Mouse (Mus musculus) stomach, embryonic 14.5 days (tissue): Measurements from ENCODE around the gene Clec2l. TPM values are rescaled to one million over a fixed set of nuclear protein-coding genes. Genes with fewer than 3 reads are reported as not detected.
A peak's percentile ranks its signal among the peaks of the same experiment; 100 is the strongest.

Source experiments
- ATAC-seq: fragments of 200-750 bp; cut with Nextera tagmentation; 2 replicates; pipeline ENCODE4 v1.8.0; 2017; ENCODE audit warnings: low read depth, moderate TSS enrichment; ENCODE audit not compliant: insufficient number of reproducible peaks, insufficient read depth, low FRiP score
- H3K27ac ChIP-seq: fragments of 300-500 bp; sonication (generic); 2 replicates; pipeline ENCODE4 v1.5.1; 2014; ENCODE audit warnings: mild to moderate bottlenecking, low read length, moderate library complexity, mixed read lengths
- H3K27me3 ChIP-seq: fragments of 300-500 bp; sonication (generic); 2 replicates; pipeline ENCODE4 v1.6.1; 2014; ENCODE audit warnings: low read length, control low read depth, mixed read lengths; ENCODE audit not compliant: control insufficient read depth, insufficient read depth
- H3K36me3 ChIP-seq: fragments of 300-500 bp; sonication (generic); 2 replicates; pipeline ENCODE4 v1.6.1; 2014; ENCODE audit warnings: mild to moderate bottlenecking, control low read depth, low read length, moderate library complexity, mixed read lengths; ENCODE audit not compliant: control insufficient read depth, insufficient read depth
- H3K4me1 ChIP-seq: fragments of 300-500 bp; sonication (generic); 2 replicates; pipeline ENCODE4 v1.6.1; 2014; ENCODE audit warnings: low read length, control low read depth, mixed read lengths; ENCODE audit not compliant: control insufficient read depth, insufficient read depth
- H3K4me2 ChIP-seq: fragments of 300-500 bp; sonication (generic); replicated peaks from 2 replicates; pipeline ENCODE4 v1.6.1; 2014; ENCODE audit warnings: low read depth, low read length, control low read depth
- H3K4me3 ChIP-seq: fragments of 300-500 bp; sonication (generic); 2 replicates; pipeline ENCODE4 v1.5.1; 2014; ENCODE audit warnings: low read depth, low read length, control low read depth
- H3K9ac ChIP-seq: fragments of 300-500 bp; sonication (generic); replicated peaks from 2 replicates; pipeline ENCODE4 v1.6.1; 2014; ENCODE audit warnings: low read depth, mild to moderate bottlenecking, control low read depth, low read length, moderate library complexity, mixed read lengths
- H3K9me3 ChIP-seq: fragments of 300-500 bp; sonication (generic); 2 replicates; pipeline ENCODE4 v1.6.1; 2016; ENCODE audit warnings: low read depth, low read length, control low read depth; ENCODE audit not compliant: control insufficient read depth
- WGBS: fragments of 180-500 bp; shearing (Covaris S2); extraction: QIAGEN DNeasy Blood & Tissue Kit; methylation state at CpG from one replicate; pipeline ENCODE4 v1.1.7; 2014; 5-methylcytosine and 5-hydroxymethylcytosine counted together
- polyA plus RNA-seq: library from polyadenylated mRNA; unstranded; fragments of >200 nt; fragmentation: Nextera tagmentation; extraction: Ambion mirVana; gene quantifications from 2 replicates; pipeline ENCODE4 v1.2.1, GENCODE M21; 2014

The Clec2l gene
- polyA plus RNA-seq, 1 experiment from 2014 or later = 1.9 TPM

DNA sequence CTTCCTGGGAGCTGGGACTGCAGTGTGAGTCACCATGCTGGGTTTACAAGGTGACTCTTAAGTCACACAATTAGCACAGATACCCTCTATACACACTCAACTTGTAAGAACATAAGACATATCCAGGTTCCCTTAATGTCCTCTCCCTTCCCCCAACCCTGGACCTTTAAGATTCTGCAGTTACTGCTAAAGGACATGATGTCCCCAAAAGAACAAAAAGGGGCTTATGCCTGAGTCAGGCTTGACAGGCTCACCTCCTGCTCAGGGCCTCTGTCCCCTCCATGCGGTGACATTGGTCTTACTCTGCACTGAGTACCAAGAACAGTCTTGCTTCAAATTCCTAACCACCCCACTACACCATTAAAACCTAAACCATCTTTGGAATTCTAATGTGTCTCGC, 30.0 kb upstream of the Clec2l start:
- H3K36me3 ChIP-seq = no peaks in the 10 kb centered on the region
- ATAC-seq = no peak
- peaks cover 14% of the 10 kb centered on the region; the same call in 1 of the 2 replicates for H3K4me1 ChIP-seq
- H3K9ac ChIP-seq = no peak overlapping the region
- 95% methylated on average over 2 of the region's 2 CpGs for WGBS
- peaks cover 34% of the 10 kb centered on the region for H3K27me3 ChIP-seq
- no peaks in the 10 kb centered on the region for H3K9me3 ChIP-seq
- H3K4me2 ChIP-seq = no peak overlapping the region
- no peak overlapping the region for H3K27ac ChIP-seq
- no peak overlapping the region for H3K4me3 ChIP-seq

DNA sequence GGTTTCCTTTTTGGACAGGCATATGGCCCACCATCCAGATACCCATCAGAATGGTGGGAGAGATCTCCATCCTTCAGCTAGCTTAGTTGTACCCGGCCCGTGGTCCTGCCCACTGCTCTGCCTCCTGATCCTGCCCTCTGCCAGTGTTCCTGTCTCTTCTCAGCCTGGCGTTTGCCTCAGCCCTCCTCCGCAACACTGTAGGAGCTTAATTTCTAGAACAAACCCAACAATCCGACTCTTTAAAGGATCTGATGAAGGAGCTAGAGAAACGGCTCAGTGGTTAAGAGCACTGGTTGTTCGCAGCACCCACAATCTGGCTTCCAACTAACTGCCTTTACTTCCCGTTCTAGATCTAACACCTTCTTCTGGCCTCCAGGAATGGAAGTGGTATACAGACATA, 28.4 kb upstream of the Clec2l start:
- Histone ChIP-seq H3K4me3 (no peak overlapping the region), H3K27me3 (peaks cover 45% of the 10 kb centered on the region)

DNA sequence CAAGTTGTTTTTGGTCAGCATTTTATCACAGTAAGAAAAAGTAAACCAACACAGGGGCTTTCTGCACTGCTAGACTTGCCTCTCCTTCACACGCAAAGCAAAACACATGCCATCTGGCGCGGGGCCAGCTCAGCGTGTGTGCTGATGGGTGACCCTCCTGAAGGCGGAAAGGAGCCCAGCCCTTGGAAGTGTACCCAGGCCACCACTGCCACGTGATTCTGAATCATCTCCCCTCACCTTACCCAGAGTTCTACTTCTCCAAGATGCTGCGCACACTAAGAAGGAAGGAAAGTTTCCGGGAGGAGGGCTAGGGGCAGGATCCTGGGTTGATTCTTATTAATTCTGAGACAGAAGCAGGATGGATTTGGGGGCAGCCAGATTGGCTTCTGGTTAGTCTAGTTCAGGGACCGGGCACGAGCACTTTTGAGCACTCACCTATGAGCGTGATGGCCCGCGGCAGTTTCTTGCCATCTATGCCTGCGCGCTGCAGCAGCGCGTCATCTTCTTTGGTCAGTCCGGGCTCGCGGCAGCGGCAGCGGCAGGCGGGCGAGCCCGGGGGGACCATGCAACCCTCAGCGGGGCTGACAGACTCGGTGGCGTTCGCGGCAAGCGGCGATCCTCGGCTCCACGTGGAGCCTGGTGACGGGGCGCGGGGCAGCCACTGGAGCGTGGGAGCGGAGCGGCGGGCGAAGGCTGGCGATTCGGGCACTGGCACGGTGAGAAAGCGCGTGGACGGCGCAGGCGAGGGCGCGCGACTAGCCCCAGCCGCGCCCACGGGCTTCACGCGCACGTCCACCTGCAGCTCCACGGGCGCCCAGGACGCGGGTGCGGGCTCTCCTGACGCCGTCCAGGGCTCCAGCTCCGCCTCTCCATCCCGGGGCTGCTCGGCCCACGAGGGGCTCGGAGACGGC, 26.7 kb upstream of the Clec2l start:
- WGBS = 2% methylated on average over 68 of the region's 72 CpGs
- no peaks in the 10 kb centered on the region for H3K36me3 ChIP-seq
- no peaks in the 10 kb centered on the region for H3K9me3 ChIP-seq
- H3K4me1 ChIP-seq = peaks cover 14% of the 10 kb centered on the region; the same call in 1 of the 2 replicates
- peak overlapping the region; percentile 99 for H3K4me2 ChIP-seq
- ATAC-seq = peak; percentile 66
- H3K27ac ChIP-seq = no peak overlapping the region
- peak overlapping the region; percentile 47 for H3K4me3 ChIP-seq
- H3K9ac ChIP-seq = peak overlapping the region; percentile 28; the same call in 1 of the 2 replicates
- peaks cover 54% of the 10 kb centered on the region for H3K27me3 ChIP-seq

More for the DNA sequence above, 28.4 kb upstream of the Clec2l start:
- no peak overlapping the region for H3K9ac ChIP-seq
- no peak overlapping the region for H3K27ac ChIP-seq
- WGBS = 83% methylated on average over 8 of the region's 8 CpGs
- no peaks in the 10 kb centered on the region for H3K9me3 ChIP-seq
- no peaks in the 10 kb centered on the region for H3K36me3 ChIP-seq
- no peak overlapping the region for H3K4me2 ChIP-seq
- ATAC-seq = no peak
- peaks cover 14% of the 10 kb centered on the region; the same call in 1 of the 2 replicates for H3K4me1 ChIP-seq

DNA sequence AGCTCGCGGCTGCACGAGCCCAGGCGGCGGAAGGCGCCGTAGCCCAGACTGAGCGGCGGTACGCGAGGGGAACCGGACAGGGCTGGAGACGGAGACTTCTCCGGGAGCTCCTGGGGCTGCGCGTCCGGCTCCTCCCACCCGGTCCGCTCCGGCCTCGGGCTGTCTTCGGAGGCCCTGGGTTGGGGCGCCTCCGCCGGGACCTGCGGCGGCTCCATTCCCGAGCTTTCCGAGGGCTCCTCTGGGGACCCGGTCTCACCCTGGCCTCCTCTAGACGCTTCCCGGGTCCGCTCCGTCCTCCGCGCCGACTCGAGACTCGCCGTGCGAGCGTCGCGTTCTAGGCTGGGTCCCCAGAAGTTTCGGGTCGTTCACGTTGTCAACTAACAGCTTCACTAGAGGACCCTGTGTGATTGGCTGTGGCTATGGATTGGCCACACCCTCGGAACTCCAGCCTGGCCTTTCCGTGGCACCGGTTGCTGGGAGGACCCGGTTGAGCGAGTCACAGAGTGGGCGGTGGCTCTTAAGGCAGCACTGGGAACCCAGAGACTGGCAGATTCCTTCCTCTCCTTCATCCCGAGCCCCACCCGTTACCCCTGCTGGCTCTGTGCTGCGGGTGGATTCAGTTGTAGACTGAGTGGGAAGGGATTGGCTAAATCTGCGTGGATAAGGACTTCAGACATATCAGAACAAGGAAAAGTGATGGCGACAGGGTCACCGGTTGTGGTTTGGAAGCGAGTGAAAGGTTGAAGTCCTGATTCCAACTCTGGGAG, 25.8 kb upstream of the Clec2l start, which contains the start of gene Klrg2:
Gene Klrg2, minus strand, starts transcription at position 391 of the 767 bp plus-strand sequence.
- H3K4me1 ChIP-seq = peaks cover 14% of the 10 kb centered on the region; the same call in 1 of the 2 replicates
- H3K9me3 ChIP-seq = no peaks in the 10 kb centered on the region
- H3K27ac ChIP-seq = no peak within 1 kb of the TSS
- peak within 1 kb of the TSS; percentile 47 for H3K4me3 ChIP-seq
- H3K9ac ChIP-seq = peak within 1 kb of the TSS; percentile 28; the same call in 1 of the 2 replicates
- H3K4me2 ChIP-seq = peak within 1 kb of the TSS; percentile 99
- no peaks in the 10 kb centered on the region for H3K36me3 ChIP-seq
- peaks cover 58% of the 10 kb centered on the region for H3K27me3 ChIP-seq
- whole genome bisulfite sequencing = 1% methylated on average over 60 of the region's 60 CpGs
- ATAC-seq = peak; percentile 82

DNA sequence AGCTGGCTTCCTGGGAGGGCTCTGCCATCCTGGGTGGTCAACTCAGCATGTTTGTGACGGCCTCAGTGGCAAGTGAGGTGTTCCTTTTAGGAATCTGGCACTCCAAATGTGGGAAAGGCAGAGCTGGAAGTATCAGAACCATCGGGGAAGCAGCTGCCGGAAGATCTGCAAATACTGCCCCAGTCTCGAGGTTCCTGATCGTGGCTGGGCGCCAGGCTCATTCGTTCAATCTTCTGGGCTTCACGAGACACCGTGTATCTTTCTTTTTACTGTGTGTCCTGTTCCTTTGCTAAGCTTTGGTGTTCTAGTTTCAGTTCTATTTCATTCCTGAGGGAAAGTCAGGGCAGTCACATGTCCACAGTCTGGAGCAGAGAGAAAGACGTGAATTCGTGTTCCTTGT, 22.5 kb upstream of the Clec2l start:
- Histone ChIP-seq H3K27ac (no peak overlapping the region), H3K36me3 (no peaks in the 10 kb centered on the region), H3K4me2 (no peak overlapping the region), H3K9me3 (no peaks in the 10 kb centered on the region), H3K4me3 (no peak overlapping the region), H3K4me1 (peaks cover 14% of the 10 kb centered on the region; the same call in 1 of the 2 replicates), H3K27me3 (peaks cover 39% of the 10 kb centered on the region), H3K9ac (no peak overlapping the region)
- ATAC-seq = no peak
- WGBS = 72% methylated on average over 11 of the region's 11 CpGs

DNA sequence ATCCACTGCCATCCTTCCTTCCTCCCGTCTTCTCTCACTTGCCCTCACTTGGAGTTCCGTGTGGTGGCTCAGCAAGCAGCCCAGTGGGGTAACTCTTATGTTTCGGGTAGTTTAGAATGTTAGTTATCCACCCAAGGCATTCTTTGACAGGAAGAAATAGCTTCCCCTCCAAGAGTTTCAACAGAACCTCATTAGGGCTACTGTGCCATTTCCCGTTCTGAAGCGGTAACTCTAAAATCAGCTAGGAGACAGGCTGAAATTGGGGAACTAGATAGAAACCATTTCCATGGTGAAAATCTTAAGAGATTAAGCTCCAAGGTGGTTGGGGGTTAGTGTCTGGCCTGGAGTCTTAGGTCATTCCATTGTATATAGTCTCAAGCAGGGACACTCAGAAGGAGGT, 21.6 kb upstream of the Clec2l start:
- Histone ChIP-seq H3K4me1 (peaks cover 9% of the 10 kb centered on the region; the same call in 1 of the 2 replicates), H3K27me3 (peaks cover 32% of the 10 kb centered on the region), H3K4me2 (no peak overlapping the region), H3K36me3 (no peaks in the 10 kb centered on the region), H3K9ac (no peak overlapping the region), H3K4me3 (no peak overlapping the region), H3K9me3 (no peaks in the 10 kb centered on the region), H3K27ac (no peak overlapping the region)
- 70% methylated on average over 5 of the region's 5 CpGs for WGBS
- ATAC-seq = no peak

DNA sequence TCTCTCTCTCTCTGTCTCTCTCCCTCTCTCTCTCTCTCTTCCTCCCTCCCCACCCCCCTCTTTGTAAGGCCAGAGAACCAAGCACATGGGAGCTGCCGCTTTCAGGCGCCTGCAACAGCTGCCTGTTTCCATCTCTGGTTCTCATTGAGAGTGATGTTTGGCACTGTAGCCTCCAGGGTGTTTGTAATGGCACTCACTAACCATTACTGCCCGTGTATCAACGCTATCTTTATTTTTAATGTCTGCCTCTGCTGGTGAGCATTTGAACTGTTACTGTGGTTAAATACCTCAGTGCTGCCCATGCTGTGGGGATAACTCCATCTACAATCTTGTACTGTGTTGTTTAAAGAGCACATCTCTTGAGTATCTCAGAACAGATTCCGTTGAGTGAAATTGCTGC, 21.2 kb upstream of the Clec2l start:
- H3K9me3 ChIP-seq = no peaks in the 10 kb centered on the region
- H3K27ac ChIP-seq = no peak overlapping the region
- H3K4me2 ChIP-seq = no peak overlapping the region
- H3K36me3 ChIP-seq = no peaks in the 10 kb centered on the region
- 41% methylated on average over 5 of the region's 5 CpGs for WGBS
- no peak for ATAC-seq
- H3K4me3 ChIP-seq = no peak overlapping the region
- H3K4me1 ChIP-seq = peaks cover 6% of the 10 kb centered on the region; the same call in 1 of the 2 replicates
- H3K9ac ChIP-seq = no peak overlapping the region
- H3K27me3 ChIP-seq = peaks cover 30% of the 10 kb centered on the region

DNA sequence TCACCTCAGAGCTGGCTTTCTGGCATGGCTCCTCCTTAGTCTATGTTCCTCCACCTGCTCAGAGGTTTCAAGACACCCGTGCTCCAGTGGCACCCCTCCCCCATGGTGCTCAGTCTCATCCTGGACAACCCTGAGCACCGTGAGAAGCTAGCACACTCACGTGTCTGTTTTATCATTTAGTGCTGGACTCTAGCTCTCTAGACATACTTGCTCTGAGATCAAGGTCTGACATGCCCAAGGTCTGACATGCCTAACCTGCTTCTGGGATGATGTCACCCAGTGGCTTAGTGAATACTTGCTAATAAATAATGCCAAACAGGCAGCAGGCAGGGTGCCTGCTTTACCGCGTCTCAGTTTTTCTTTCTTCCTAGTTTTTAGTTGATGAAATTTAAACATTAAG, 20.3 kb upstream of the Clec2l start:
- no peak for ATAC-seq
- no peaks in the 10 kb centered on the region for H3K9me3 ChIP-seq
- no peak overlapping the region for H3K9ac ChIP-seq
- no peak overlapping the region for H3K4me3 ChIP-seq
- no peaks in the 10 kb centered on the region for H3K4me1 ChIP-seq
- WGBS = 61% methylated on average over 5 of the region's 5 CpGs
- no peak overlapping the region for H3K4me2 ChIP-seq
- H3K27me3 ChIP-seq = peaks cover 26% of the 10 kb centered on the region
- no peaks in the 10 kb centered on the region for H3K36me3 ChIP-seq
- H3K27ac ChIP-seq = no peak overlapping the region
